Mouse (Mus musculus) stomach, embryonic 15.5 days (tissue): ENCODE results near the gene Rbm8a2. TPM values are rescaled to one million over a fixed set of nuclear protein-coding genes. Genes with fewer than 3 reads are reported as not detected.

Experiments
- polyA plus RNA-seq: library from polyadenylated mRNA; unstranded; fragments of >200 nt; fragmentation: Nextera tagmentation; extraction: Ambion mirVana; gene quantifications from 2 replicates; pipeline ENCODE4 v1.2.1, GENCODE M21; 2015

Gene Rbm8a2
- polyA plus RNA-seq, 1 experiment from 2014 or later: 2.0 TPM

Other genes with a start within 250 kb of the Rbm8a2 start
- 54.2 and 56.8 TPM in 2 replicates for gene Exo1, start 98.5 kb downstream of the Rbm8a2 start, polyA plus RNA-seq
- gene Gm38100, start 58.8 kb downstream of the Rbm8a2 start, polyA plus RNA-seq: 0.10 TPM in 1 of 2 replicates, not detected in the other